ENCODE assay signal across 27 mouse cellular contexts in the genomic region with DNA sequence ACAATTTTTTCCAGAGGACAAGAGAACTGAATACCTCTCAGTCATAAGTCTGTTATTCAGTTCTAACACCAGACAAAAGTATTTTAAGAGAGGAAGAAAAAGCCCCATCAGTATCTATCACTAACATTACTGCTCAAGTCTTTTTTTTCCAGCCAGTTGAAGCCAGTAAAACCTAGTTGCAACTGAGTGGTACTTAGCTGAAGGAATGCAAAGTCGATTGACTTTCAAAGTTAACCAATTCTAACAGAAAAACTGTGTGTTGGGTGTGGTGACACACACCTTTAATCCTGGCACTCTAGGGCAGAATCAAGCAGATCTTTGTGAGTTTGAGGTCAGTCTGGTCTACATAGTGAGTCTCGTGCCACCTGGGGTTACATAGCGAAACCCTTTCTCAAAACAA. TPM values are rescaled to one million over a fixed set of nuclear protein-coding genes. Genes with fewer than 3 reads are reported as not detected.
"Had no signal": no experiment of that assay in that cellular context is flagged by ENCODE, and none has a peak within 500 bp of the region (broad histone marks: within the 10 kb centered on the region; RNA-seq: fewer than 3 reads in every experiment).

No protein-coding gene starts in this region.

- H3K4me3 ChIP-seq: gastrocnemius, adult 2 months; heart, adult 2 months; heart, embryonic 12.5 days; hindbrain, embryonic 10.5 days; hindbrain, embryonic 12.5 days; intestine, embryonic 15.5 days; limb, embryonic 13.5 days; limb, embryonic 15.5 days; liver, embryonic 12.5 days had no signal

- H3K9ac ChIP-seq: heart, embryonic 12.5 days; hindbrain, embryonic 12.5 days; hindbrain, embryonic 14.5 days; intestine, embryonic 15.5 days; limb, embryonic 13.5 days; limb, embryonic 15.5 days; liver, embryonic 12.5 days; liver, embryonic 14.5 days had no signal

- H3K36me3 ChIP-seq: heart, embryonic 12.5 days; hindbrain, embryonic 10.5 days; hindbrain, embryonic 12.5 days; intestine, embryonic 15.5 days; limb, embryonic 13.5 days; limb, embryonic 15.5 days; liver, embryonic 12.5 days had no signal

- H3K4me1 ChIP-seq: hindbrain, embryonic 10.5 days; hindbrain, embryonic 12.5 days; intestine, embryonic 15.5 days; limb, embryonic 13.5 days; limb, embryonic 15.5 days; liver, embryonic 12.5 days had no signal

- DNase-seq: gastrocnemius, adult 2 months; gastrocnemius, postnatal 10 days; gastrocnemius, postnatal 25 days; heart, adult 2 months; heart, postnatal 10 days; heart, postnatal 4 days; kidney, adult 18-20 months; kidney, adult 8-10 months; kidney, postnatal 10 days; kidney, postnatal 25 days; kidney, postnatal 4 days; layer of hippocampus, adult 9-11 months; layer of hippocampus, postnatal 36 days; left cerebral cortex, postnatal 4 days had no signal

- H3K9me3 ChIP-seq: heart, embryonic 12.5 days; hindbrain, embryonic 10.5 days; hindbrain, embryonic 12.5 days; intestine, embryonic 15.5 days; limb, embryonic 13.5 days; limb, embryonic 15.5 days; liver, embryonic 12.5 days had no signal

- H3K27ac ChIP-seq: gastrocnemius, adult 2 months; heart, adult 2 months; hindbrain, embryonic 10.5 days; hindbrain, embryonic 12.5 days; hindbrain, embryonic 14.5 days; intestine, embryonic 15.5 days; limb, embryonic 13.5 days; limb, embryonic 15.5 days; liver, embryonic 12.5 days; liver, embryonic 14.5 days had no signal

RNA-seq across cellular contexts. Expression of gene Ghsr, which starts 35.3 kb away (rescaled TPM):
- total RNA-seq: gastrocnemius, adult 2 months; gastrocnemius, postnatal 10 days; gastrocnemius, postnatal 25 days; gastrocnemius, postnatal 4 days; granulocyte monocyte progenitor cell, adult 5-6 weeks; heart, adult 2 months; heart, postnatal 10 days; heart, postnatal 25 days; heart, postnatal 4 days; liver, adult 2 months had no signal
